Mouse (Mus musculus) c-Kit-negative CD71-positive TER-119-positive erythroid progenitor cells, embryonic 14.5 days (primary cell): ENCODE results near the gene Ppa1.

Experiments used
- DNase-seq: peaks from one replicate; pipeline ENCODE4 v3.0.0-alpha.2; 2013; ENCODE audit warnings: low read depth, low spot score

Ppa1 gene

GRCm38 (mm10) chr10:61695703-61696559 is 47.6 kb downstream of the Ppa1 start:
- no peak for DNase-seq

GRCm38 (mm10) chr10:61696560-61696823 is 48.1 kb downstream of the Ppa1 start:
- no peak for DNase-seq

- no peak for DNase-seq
Observed at GRCm38 (mm10) chr10:61697028-61697427, 48.7 kb downstream of the Ppa1 start.

- no peak for DNase-seq
Observed at GRCm38 (mm10) chr10:61704663-61705062, 56.3 kb downstream of the Ppa1 start.

GRCm38 (mm10) chr10:61706412-61707375 is 58.3 kb downstream of the Ppa1 start:
- DNase-seq = no peak

GRCm38 (mm10) chr10:61713601-61714000 is 65.2 kb downstream of the Ppa1 start:
- DNase-seq = no peak

GRCm38 (mm10) chr10:61714146-61714545 is 65.8 kb downstream of the Ppa1 start:
- no peak for DNase-seq

- DNase-seq = peak; percentile 37
Observed at GRCm38 (mm10) chr10:61714771-61715461, 66.6 kb downstream of the Ppa1 start, which contains the start of gene Aifm2. Gene Aifm2, plus strand, starts transcription at chr10:61715263.

GRCm38 (mm10) chr10:61715462-61715837 is 67.1 kb downstream of the Ppa1 start:
- DNase-seq = no peak

GRCm38 (mm10) chr10:61715996-61716864 is 67.9 kb downstream of the Ppa1 start:
- no peak for DNase-seq

- DNase-seq = no peak
Observed at GRCm38 (mm10) chr10:61717406-61718296, 69.3 kb downstream of the Ppa1 start.

- no peak for DNase-seq
Observed at GRCm38 (mm10) chr10:61720331-61720730, 72.0 kb downstream of the Ppa1 start.

- DNase-seq = no peak
Observed at GRCm38 (mm10) chr10:61722215-61722614, 73.9 kb downstream of the Ppa1 start.

GRCm38 (mm10) chr10:61723271-61723670 is 74.9 kb downstream of the Ppa1 start:
- DNase-seq = no peak
